Mouse (Mus musculus) MEL (cell line): Measurements from ENCODE around the gene Sat2. TPM values are rescaled to one million over a fixed set of nuclear protein-coding genes. Genes with fewer than 3 reads are reported as not detected.
A peak's percentile ranks its signal among the peaks of the same experiment; 100 is the strongest.
"Not testable (repeated sequence)": the region's sequence is repeated elsewhere in the genome, so short reads cannot be mapped to it uniquely, and the experiment has no call there.

Experiments used
- DNase-seq: peaks from one replicate; pipeline ENCODE4 v3.0.0; 2011; ENCODE audit warnings: low read depth, low spot score
- H3K27ac ChIP-seq: 2 replicates; pipeline ENCODE4 v1.5.1; 2012; ENCODE audit warnings: low read depth, mild to moderate bottlenecking, control low read depth, low read length, moderate library complexity; ENCODE audit not compliant: control insufficient read depth
- H3K27me3 ChIP-seq, 2 experiments: fragments of 150-350 bp in 1 of 2; sonication (generic) in 1 of 2; 2 replicates each; pipeline ENCODE4 v1.6.1; 2012; ENCODE audit warnings: low read length in 2 of 2, mild to moderate bottlenecking in 2 of 2, improper control_type of control experiment in 1 of 2, moderate library complexity in 1 of 2; ENCODE audit not compliant: insufficient read depth in 2 of 2, control insufficient read depth in 1 of 2
- H3K36me3 ChIP-seq, 2 experiments: 2 replicates each; pipeline ENCODE4 v1.6.1; 2012 to 2014; ENCODE audit warnings: low read length in 2 of 2, improper control_type of control experiment in 1 of 2, inconsistent platforms in 1 of 2, mild to moderate bottlenecking in 1 of 2; ENCODE audit not compliant: insufficient read depth in 2 of 2, control insufficient read depth in 1 of 2
- H3K4me1 ChIP-seq, 2 experiments: fragments of 150-350 bp in 1 of 2; sonication (generic) in 1 of 2; 2 replicates each; pipeline ENCODE4 v1.6.1; 2012; ENCODE audit warnings: low read length in 2 of 2, improper control_type of control experiment in 1 of 2, mild to moderate bottlenecking in 1 of 2; ENCODE audit not compliant: insufficient read depth in 2 of 2, control insufficient read depth in 1 of 2
- H3K4me3 ChIP-seq, 2 experiments: fragments of 150-350 bp in 1 of 2; sonication (generic) in 1 of 2; 2 replicates each; pipeline ENCODE4 v1.5.1; 2012; ENCODE audit warnings: low read depth in 2 of 2, low read length in 2 of 2, mild to moderate bottlenecking in 2 of 2, moderate library complexity in 2 of 2, control low read depth in 1 of 2, improper control_type of control experiment in 1 of 2; ENCODE audit not compliant: control insufficient read depth in 1 of 2, insufficient read depth in 1 of 2
- H3K79me2 ChIP-seq: 2 replicates; pipeline ENCODE4 v1.6.1; 2012; ENCODE audit warnings: mild to moderate bottlenecking, low read length, moderate library complexity; ENCODE audit not compliant: control insufficient read depth, poor library complexity, insufficient read depth
- H3K9ac ChIP-seq: 2 replicates; pipeline ENCODE4 v1.6.1; 2012; ENCODE audit warnings: low read depth, mild to moderate bottlenecking, control low read depth, low read length, moderate library complexity; ENCODE audit not compliant: control insufficient read depth, poor library complexity, severe bottlenecking
- H3K9me3 ChIP-seq: fragments of 150-350 bp; sonication (generic); replicated peaks from 2 replicates; pipeline ENCODE4 v1.6.1; 2012; ENCODE audit warnings: mild to moderate bottlenecking, low read length, improper control_type of control experiment, moderate library complexity; ENCODE audit not compliant: insufficient read depth
- BHLHE40 ChIP-seq: IDR thresholded peaks from 2 replicates; pipeline ENCODE4 v1.6.1; 2012; ENCODE audit warnings: low read depth, mild to moderate bottlenecking, inconsistent platforms, low read length, improper control_type of control experiment, borderline replicate concordance
- CTCF ChIP-seq, 3 experiments: IDR thresholded peaks in 2 of 3; conservative IDR thresholded peaks in 1 of 3; 2 replicates each; pipeline ENCODE4 v1.5.1; 2011 to 2012; ENCODE audit warnings: low read length in 3 of 3, low read depth in 2 of 3, mild to moderate bottlenecking in 2 of 3, improper control_type of control experiment in 1 of 3, inconsistent platforms in 1 of 3, mixed read lengths in 1 of 3, moderate library complexity in 1 of 3; ENCODE audit not compliant: control insufficient read depth in 1 of 3, insufficient read depth in 1 of 3, poor library complexity in 1 of 3, severe bottlenecking in 1 of 3
- HCFC1 ChIP-seq: IDR thresholded peaks from 2 replicates; pipeline ENCODE4 v1.6.1; 2012; ENCODE audit warnings: low read depth, mild to moderate bottlenecking, inconsistent platforms, low read length, improper control_type of control experiment, moderate library complexity
- JUND ChIP-seq: IDR thresholded peaks from 2 replicates; pipeline ENCODE4 v1.6.1; 2011; ENCODE audit warnings: low read depth, mild to moderate bottlenecking, improper control_type of control experiment, low read length
- MAFK ChIP-seq: IDR thresholded peaks from 2 replicates; pipeline ENCODE4 v1.6.1; 2011; ENCODE audit warnings: low read depth, mild to moderate bottlenecking, low read length, improper control_type of control experiment, borderline replicate concordance
- MAX ChIP-seq: IDR thresholded peaks from 2 replicates; pipeline ENCODE4 v1.6.1; 2011; ENCODE audit warnings: low read length, improper control_type of control experiment
- MAZ ChIP-seq: IDR thresholded peaks from 2 replicates; pipeline ENCODE4 v1.6.1; 2012; ENCODE audit warnings: low read depth, mild to moderate bottlenecking, inconsistent platforms, low read length, improper control_type of control experiment
- MYC ChIP-seq: IDR thresholded peaks from 2 replicates; pipeline ENCODE4 v1.6.1; 2011; ENCODE audit warnings: low read depth, mild to moderate bottlenecking, low read length, improper control_type of control experiment, moderate library complexity
- NELFE ChIP-seq: IDR thresholded peaks from 2 replicates; pipeline ENCODE4 v1.6.1; 2011; ENCODE audit warnings: low read depth, low read length, improper control_type of control experiment
- NRF1 ChIP-seq: IDR thresholded peaks from 2 replicates; pipeline ENCODE4 v1.6.1; 2014; ENCODE audit warnings: low read depth, mild to moderate bottlenecking, inconsistent platforms, low read length, improper control_type of control experiment, moderate library complexity; ENCODE audit not compliant: poor library complexity, insufficient read depth, severe bottlenecking
- POLR2A ChIP-seq, 2 experiments: IDR thresholded peaks; 2 replicates each; pipeline ENCODE4 v1.6.1; 2011 to 2012; ENCODE audit warnings: low read length in 2 of 2, mild to moderate bottlenecking in 2 of 2, control low read depth in 1 of 2, improper control_type of control experiment in 1 of 2, low read depth in 1 of 2, moderate library complexity in 1 of 2; ENCODE audit not compliant: control insufficient read depth in 1 of 2, insufficient read depth in 1 of 2, poor library complexity in 1 of 2
- RAD21 ChIP-seq: IDR thresholded peaks from 2 replicates; pipeline ENCODE4 v1.6.1; 2011; ENCODE audit warnings: mild to moderate bottlenecking, low read depth, low read length, improper control_type of control experiment
- SIN3A ChIP-seq: IDR thresholded peaks from 2 replicates; pipeline ENCODE4 v1.6.1; 2012; ENCODE audit warnings: low read length, improper control_type of control experiment, inconsistent platforms
- SMC3 ChIP-seq: IDR thresholded peaks from 2 replicates; pipeline ENCODE4 v1.6.1; 2011; ENCODE audit warnings: low read depth, low read length, improper control_type of control experiment
- TCF12 ChIP-seq: IDR thresholded peaks from 2 replicates; pipeline ENCODE4 v1.6.1; 2014; ENCODE audit warnings: low read depth, mild to moderate bottlenecking, inconsistent platforms, low read length, improper control_type of control experiment, moderate library complexity
- USF1 ChIP-seq: IDR thresholded peaks from 2 replicates; pipeline ENCODE4 v1.6.1; 2014; ENCODE audit warnings: low read depth, mild to moderate bottlenecking, inconsistent platforms, low read length, improper control_type of control experiment, moderate library complexity
- ZC3H11A ChIP-seq: IDR thresholded peaks from 2 replicates; pipeline ENCODE4 v1.6.1; 2012; ENCODE audit warnings: low read depth, mild to moderate bottlenecking, inconsistent platforms, low read length, improper control_type of control experiment
- ZKSCAN1 ChIP-seq: IDR thresholded peaks from 2 replicates; pipeline ENCODE4 v1.6.1; 2012; ENCODE audit warnings: low read depth, mild to moderate bottlenecking, inconsistent platforms, low read length, improper control_type of control experiment, moderate library complexity
- ZMIZ1 ChIP-seq: IDR thresholded peaks from 2 replicates; pipeline ENCODE4 v1.6.1; 2012; ENCODE audit warnings: low read depth, mild to moderate bottlenecking, inconsistent platforms, low read length, improper control_type of control experiment, moderate library complexity
- ZNF384 ChIP-seq: IDR thresholded peaks from 2 replicates; pipeline ENCODE4 v1.6.1; 2012; ENCODE audit warnings: low read depth, mild to moderate bottlenecking, inconsistent platforms, low read length, improper control_type of control experiment
- polyA plus RNA-seq, 2 experiments: library from polyadenylated mRNA; stranded (reverse) in 1 of 2; unstranded in 1 of 2; fragments of >175 nt in 1 of 2; fragments of >200 nt in 1 of 2; gene quantifications; 2 replicates each; pipeline versions ENCODE4 v1.2.1 to v1.2.4; 2012; ENCODE audit warnings: low replicate concordance in 2 of 2, low read depth in 1 of 2; ENCODE audit not compliant: insufficient read length in 2 of 2, insufficient read depth in 1 of 2, missing spikeins in 1 of 2
- total RNA-seq: library from RNA; depleted of rRNA; stranded (reverse); fragments of 300-350 nt; gene quantifications from 2 replicates; pipeline ENCODE4 v1.2.3, GENCODE M21; 2012

The Sat2 gene
- total and polyA plus RNA-seq, 3 experiments = not detected

GRCm38 (mm10) chr11:69623006-69623405, 1.2 kb downstream of the Sat2 start:
- peaks cover 6 to 12% of the 10 kb centered on the region in 2 experiments for H3K4me1 ChIP-seq
- no peaks in the 10 kb centered on the region for H3K79me2 ChIP-seq
- no peak overlapping the region for H3K27ac ChIP-seq
- no peak overlapping the region for H3K9ac ChIP-seq
- no peaks in the 10 kb centered on the region for H3K9me3 ChIP-seq
- DNase-seq = no peak
- TF ChIP-seq POLR2A (IDR thresholded peaks at IDR 0.05; ENCODE audit: control insufficient read depth in 1 of 2, insufficient read depth in 1 of 2, low read depth in 1 of 2, low read length in 2 of 2, poor library complexity in 1 of 2) = no peak
- no peak for TF ChIP-seq USF1
- TF ChIP-seq, all 39 proteins: peak for 0
- Histone ChIP-seq H3K27me3 (no peaks in the 10 kb centered on the region), H3K4me3 (no peak overlapping the region), H3K36me3 (peaks cover 0 to 10% of the 10 kb centered on the region in 2 experiments; a peak in 2 of 4 replicates)

GRCm38 (mm10) chr11:69624339-69624738, 2.5 kb downstream of the Sat2 start:
- 0 out of 2 replicates have a peak, but pooled peaks have one; percentile 20 for TF ChIP-seq ZNF384
- H3K27ac ChIP-seq, H3K36me3 ChIP-seq, H3K9ac ChIP-seq, H3K9me3 ChIP-seq, H3K4me3 ChIP-seq, H3K79me2 ChIP-seq, H3K27me3 ChIP-seq, DNase-seq: not testable (repeated sequence)
- peaks cover 6 to 12% of the 10 kb centered on the region in 2 experiments for H3K4me1 ChIP-seq

GRCm38 (mm10) chr11:69628286-69628685, 6.5 kb downstream of the Sat2 start:
- peak overlapping the region in 1 of 2 experiments; percentile 12; a peak in 2 of 4 replicates for H3K4me3 ChIP-seq
- peaks cover 0 to 8% of the 10 kb centered on the region in 2 experiments; a peak in 2 of 4 replicates for H3K36me3 ChIP-seq
- H3K27ac ChIP-seq = no peak overlapping the region
- H3K9me3 ChIP-seq = no peaks in the 10 kb centered on the region
- 0 out of 2 replicates have a peak, but pooled peaks have one; percentile 20 for TF ChIP-seq NELFE
- TF ChIP-seq TCF12 = 0 out of 2 replicates have a peak, but pooled peaks have one; percentile 14
- 0 out of 2 replicates have a peak, but pooled peaks have one; percentile 41 for TF ChIP-seq MYC
- peak; percentile 55 for TF ChIP-seq RAD21
- TF ChIP-seq CTCF (IDR thresholded peaks at IDR 0.05 in 2 of 3, conservative IDR thresholded peaks at IDR 0.05 in 1 of 3; ENCODE audit: control insufficient read depth in 1 of 3, insufficient read depth in 1 of 3, low read depth in 2 of 3, low read length in 3 of 3, poor library complexity in 1 of 3, severe bottlenecking in 1 of 3) = peak; percentile 94 to 97 (median 97)
- peak; percentile 42; the same call in 1 of the 2 replicates for TF ChIP-seq ZC3H11A
- TF ChIP-seq JUND = no peak
- TF ChIP-seq MAZ = peak; percentile 36; the same call in 1 of the 2 replicates
- peak; percentile 72 for TF ChIP-seq SMC3
- no peak for TF ChIP-seq MAFK
- TF ChIP-seq ZKSCAN1 = no peak
- 0 out of 2 replicates have a peak, but pooled peaks have one; percentile 9 for TF ChIP-seq NRF1
- no peak for TF ChIP-seq MAX
- TF ChIP-seq HCFC1 = 0 out of 2 replicates have a peak, but pooled peaks have one; percentile 28
- TF ChIP-seq BHLHE40 = 0 out of 2 replicates have a peak, but pooled peaks have one; percentile 14
- peak; percentile 69 for TF ChIP-seq SIN3A
- TF ChIP-seq ZNF384 = 0 out of 2 replicates have a peak, but pooled peaks have one; percentile 40
- TF ChIP-seq ZMIZ1 = no peak
- H3K79me2 ChIP-seq = peaks cover 5% of the 10 kb centered on the region
- peak; percentile 90 for DNase-seq
- peaks cover 3 to 11% of the 10 kb centered on the region in 2 experiments; a peak in 3 of 4 replicates for H3K4me1 ChIP-seq
- H3K9ac ChIP-seq = 0 out of 2 replicates have a peak overlapping the region, but pooled peaks have one; percentile 23
- H3K27me3 ChIP-seq = no peaks in the 10 kb centered on the region
